Mouse (Mus musculus): Measurements from ENCODE around the gene Sec24a.
"Not testable (repeated sequence)": the region's sequence is repeated elsewhere in the genome, so short reads cannot be mapped to it uniquely, and the experiment has no call there.

The Sec24a gene

DNA sequence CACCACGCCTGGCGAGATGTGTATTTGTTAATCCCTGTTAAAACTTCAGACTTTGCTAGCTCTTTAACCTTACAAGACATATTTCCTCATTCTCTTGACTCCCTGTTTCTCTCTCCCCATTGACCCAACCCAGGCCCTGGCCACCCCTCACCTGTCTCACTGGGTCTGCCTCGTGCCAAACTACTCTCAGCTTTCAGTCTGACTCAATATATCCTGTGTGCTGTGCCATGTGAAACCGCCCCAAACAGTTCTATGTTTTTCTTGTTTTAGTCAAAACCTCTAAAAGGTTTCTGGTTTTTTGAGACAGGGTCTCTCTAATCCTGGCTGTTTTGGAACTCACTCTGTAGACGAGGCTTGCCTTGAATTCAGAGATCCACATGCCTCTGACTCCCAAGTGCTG is 2.2 kb downstream of the Sec24a start:
- intact Hi-C loops (cut with DNase I): no loop called here

DNA sequence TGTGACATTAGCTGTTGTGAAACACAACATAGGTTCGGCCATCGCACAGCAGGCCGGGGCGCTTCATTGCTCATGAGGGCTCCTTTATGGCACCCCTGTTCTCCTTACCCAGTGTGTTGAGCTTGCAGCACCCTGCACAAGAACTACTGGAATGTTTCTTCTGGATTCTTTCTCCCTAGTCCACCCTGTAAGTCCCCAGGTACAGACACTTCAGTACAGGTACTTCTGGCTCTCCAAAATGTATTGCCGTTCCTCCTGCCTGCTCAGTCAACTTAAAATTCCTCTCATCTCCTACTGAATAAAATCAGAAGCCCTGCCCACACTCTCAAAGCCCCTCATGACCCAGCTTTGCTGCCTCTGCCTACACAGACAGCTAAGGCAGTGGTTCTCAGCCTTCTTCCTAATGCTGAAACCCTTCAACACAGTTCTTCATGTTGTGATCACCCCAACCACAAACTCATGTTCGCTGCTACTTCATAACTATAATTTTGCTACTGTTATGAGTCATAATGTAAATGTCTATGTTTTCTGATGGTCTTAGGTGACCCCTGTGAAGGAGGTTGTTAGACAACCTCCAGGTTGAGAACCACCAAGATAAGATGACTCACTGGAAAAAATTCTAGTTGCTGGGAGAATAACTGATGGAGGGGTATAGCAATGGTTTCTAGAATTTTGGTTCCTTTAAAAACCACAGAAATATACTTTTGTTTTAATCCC is 3.3 kb downstream of the Sec24a start:
- intact Hi-C loops (cut with DNase I): no loop called here

DNA sequence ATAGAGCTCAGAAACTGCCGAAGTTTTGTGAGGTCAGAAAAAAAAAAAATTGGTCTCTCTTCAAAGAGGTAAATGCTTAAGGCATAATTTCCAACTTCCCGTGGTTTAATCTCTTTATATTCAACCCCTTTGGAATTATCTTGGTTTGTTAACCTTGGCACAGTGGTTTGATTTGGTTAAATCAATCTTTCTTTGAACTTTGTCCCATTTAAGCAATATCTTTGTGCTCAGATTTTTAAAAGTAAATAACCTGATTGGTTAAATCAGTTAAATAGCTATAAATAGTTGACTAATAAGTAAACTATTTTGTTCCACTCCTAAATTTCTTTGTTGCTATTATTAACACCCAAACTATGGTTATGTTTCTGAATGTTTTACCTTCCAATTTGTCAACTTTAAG is 4.2 kb downstream of the Sec24a start:
- intact Hi-C loops (cut with DNase I): no loop called here

DNA sequence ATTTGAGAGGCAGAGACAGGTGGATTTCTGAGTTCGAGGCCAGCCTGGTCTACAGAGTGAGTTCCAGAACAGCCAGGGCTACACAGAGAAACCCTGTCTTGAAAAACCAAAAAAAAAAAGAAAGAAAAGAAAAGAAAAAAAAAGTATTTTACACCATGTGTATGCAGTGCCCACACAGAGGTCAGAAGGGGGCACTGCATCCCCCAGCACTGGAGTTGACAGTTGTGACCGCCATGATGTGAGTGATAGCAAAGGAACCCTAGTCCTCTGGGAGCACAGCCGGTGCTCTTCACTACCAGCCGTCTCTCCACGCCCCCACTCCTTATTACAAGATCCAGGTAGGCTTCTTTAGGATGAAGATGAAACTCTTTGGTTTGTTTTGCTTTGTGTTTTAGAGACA is 5.2 kb downstream of the Sec24a start:
- intact Hi-C loops (cut with DNase I): not testable (repeated sequence)

DNA sequence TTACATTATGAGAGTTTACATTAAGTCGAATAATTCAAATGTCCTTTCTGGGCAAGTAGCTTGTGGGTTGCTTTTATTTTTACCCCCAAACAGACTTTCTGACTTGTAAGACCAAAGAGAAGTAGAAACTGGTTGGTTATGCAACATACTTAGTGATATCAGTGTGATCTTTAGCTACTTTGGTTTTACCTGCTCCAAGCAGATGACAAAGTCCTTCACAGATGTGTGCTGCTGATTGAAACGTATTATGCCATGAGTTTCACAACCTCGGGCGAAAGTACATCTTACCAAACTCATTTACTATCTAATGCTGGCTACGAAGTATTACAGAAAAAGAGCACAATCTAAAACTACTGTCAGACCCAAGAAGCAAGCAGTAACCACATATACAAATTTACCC is 5.8 kb downstream of the Sec24a start:
- intact Hi-C loops (cut with DNase I): no loop called here

DNA sequence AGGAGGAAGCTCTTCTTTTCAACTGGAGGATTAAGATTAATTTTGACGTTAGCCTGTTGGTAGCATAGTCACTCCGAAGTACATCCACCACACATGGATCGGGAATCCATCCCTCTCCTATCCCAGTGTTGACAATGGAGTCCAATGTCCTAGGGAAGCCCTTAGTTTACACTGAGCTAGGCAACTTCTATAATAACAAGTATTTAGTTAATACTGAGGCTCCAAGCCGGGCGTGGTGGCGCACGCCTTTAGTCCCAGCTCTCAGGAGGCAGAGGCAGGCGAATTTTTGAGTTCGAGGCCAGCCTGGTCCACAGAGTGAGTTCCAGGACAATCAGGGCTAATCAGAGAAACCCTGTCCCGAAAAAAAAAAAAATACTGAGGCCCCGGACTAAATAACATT is 6.4 kb downstream of the Sec24a start:
- intact Hi-C loops (cut with DNase I): no loop called here

DNA sequence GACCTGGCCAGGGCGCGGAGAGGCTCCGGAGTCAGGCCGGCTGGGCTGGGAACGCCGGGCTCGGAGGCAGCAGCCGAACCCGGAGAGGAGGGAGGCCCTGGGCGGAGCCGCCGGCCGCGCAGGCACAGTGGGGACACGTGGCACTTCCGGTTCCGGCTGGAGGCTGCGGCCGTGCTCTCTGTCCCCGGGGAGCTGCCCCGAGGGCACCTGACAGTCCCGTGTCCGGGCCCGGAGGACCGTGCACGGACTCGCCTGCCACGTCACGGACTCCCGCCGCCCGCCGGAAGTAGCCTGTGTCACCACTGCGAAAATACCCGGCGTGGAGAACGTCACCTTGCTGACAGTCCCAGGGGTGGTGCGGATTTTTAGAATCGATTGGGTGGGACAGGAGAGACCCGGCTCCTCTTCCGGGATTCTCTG is 7.1 kb downstream of the Sec24a start:
- intact Hi-C loops (cut with DNase I): no loop called here

DNA sequence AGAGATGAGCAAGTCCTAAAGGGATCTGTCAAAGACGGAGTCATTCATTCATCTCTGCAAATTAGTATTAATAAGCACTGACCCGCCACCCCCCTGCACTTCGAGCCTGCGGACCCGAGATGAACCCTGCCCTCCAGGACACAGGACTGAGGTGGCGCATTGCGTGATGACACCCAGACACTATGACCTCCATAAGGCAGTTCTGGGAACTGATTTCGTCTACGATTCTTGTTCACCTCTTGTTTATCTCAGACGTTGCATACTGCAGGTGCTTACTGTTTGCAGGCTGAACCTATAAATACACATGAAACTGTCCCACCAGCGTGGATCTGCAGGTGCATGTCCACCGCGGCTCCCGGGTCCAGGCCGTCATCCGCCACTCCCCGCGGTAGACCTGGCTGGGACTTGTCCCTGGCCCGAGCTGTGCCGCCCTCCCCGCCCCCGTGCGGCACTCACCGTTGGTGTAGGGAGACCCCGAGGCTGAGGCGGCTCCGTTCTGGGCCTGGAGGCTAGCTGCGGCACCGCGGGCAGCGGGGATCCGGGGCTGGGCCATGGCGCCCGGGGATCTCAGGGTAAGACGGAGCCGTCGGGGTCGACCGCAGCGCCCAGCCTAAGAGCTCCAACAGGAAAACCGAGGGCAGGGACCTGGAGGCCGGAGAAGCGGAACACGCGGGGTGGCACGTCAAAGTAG is 7.7 kb downstream of the Sec24a start:
- intact Hi-C loops (cut with DNase I): no loop called here

DNA sequence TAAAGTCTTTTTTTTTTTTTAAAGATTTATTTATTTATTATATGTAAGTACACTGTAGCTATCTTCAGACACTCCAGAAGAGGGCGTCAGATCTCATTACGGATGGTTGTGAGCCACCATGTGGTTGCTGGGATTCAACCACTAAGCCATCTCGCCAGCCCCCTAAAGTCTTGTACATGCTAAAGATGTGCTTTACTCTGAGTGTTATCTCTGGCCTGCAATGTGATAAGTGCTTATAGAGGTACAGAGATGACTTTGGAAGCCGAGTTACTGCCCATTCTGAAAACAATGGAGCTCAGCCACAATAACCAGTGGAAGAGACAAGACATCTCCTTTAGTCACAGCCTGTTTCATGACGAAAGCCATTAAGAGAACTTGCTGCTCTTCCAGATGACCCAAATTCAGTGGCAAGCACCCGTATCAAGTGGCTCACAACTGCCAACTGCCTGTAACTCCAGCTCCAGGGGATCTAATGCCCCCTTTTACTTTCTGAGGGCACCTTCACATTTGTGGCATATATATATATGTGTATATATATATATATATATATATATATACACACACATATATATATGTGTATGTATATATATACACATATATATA is 11.7 kb downstream of the Sec24a start:
- intact Hi-C loops (cut with DNase I): not testable (repeated sequence)

DNA sequence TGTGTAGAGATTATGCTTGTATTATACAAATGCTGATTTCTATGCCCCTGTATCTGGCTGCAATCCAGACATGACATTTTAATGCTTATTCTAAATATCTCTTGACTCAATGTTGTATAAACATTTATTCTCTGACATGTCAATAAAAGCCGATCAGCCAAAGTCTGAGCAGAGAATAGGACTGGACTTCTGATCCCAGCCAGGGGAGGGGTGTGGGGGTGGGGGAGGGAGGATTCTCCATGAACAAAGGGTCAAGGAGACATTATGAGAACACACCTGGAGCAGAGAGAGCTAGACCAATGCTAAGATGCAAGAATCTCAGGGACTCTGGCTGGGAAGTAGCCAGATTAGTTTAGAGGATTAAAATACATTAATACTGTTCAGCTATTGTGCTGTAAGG is 17.3 kb downstream of the Sec24a start:
- intact Hi-C loops (cut with DNase I): no loop called here

DNA sequence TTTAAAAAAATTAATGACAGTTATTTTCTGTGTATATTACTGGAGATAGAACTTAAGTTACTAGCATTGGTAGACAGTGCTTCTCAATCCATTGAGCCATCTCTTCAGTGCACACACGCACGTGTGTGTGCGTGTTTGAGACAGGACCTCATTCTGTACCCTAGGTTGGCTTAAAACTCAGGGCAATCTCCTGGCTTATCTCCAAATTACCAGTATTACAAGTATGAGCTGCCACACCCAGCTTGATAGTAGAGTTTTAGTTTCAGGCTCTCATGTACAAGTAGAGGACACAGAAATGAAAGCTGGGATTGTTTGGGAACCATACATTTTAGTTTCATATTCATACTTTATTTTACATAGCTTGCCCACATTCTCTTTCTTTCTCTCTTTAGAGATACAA is 22.7 kb downstream of the Sec24a start:
- intact Hi-C loops (cut with DNase I): loop anchor here (5.0 kb wide), 1 partner anchor 33 kb away; no protein-coding TSS in a partner anchor

DNA sequence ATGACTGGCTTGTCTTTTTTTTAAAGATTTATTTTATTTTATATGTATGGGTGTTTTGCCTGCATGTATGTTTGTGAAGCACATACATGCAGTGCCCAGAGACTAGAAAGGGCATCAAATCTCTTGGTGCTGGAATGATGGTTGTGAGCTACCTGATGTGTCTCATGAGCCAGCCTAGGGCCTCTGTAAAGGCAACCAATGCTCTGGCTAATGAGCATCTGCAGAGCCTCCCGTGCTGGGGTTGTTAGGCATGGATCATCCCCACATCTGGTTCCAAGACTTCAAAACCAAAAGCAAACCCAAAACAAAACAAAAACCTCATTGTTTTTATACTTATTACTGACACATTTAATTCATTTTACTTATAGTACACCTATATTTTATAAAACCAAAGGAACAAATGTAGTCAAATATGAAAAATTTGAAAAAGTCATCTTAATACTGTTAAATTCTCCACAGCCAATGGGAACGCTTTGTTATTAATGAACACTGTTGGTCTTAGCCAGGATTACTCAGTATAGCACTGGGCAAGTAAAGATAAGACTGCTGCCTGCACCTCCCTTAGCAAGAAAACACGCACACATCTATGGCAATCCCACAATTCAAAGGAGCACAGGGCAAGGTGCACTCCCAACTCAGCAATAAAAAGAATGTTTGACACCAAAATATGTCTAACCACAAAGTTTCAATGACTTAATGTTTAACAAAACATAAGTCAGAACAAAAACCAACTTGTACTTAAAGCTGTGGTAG is 24.6 kb downstream of the Sec24a start:
- intact Hi-C loops (cut with DNase I): no loop called here

DNA sequence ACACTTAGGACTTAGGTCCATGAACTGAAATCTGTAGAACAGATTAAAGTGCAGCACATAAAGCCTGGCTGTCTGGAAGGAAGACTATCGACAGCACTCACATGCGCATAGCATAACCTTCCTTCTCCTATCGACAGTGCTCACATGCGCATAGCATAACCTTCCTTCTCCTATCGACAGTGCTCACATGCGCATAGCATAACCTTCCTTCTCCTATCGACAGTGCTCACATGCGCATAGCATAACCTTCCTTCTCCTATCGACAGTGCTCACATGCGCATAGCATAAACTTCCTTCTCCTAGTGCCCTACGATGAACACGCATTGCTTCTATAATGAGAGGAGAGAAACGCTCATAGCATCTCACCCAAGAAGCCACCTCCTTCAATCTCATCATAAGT is 29.2 kb downstream of the Sec24a start:
- intact Hi-C loops (cut with DNase I): not testable (repeated sequence)

DNA sequence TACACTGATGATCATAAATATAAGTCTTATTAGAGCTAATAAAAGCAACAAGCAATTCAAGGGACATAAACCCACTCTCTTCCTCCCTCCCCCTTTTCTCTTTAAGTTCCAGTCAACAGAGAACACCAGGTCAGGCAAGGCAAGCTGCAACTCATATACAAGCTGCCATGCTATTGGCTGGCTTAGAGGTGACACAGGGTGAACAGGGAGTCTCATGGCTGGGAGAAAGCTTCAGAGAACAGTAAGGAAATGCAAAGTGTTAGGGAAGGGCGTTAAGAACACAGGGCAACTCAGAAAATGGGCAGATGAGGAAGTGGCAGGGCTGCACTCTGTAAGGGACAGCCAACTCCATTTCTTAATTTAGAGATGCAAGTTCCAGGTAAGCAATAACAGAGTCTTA is 30.6 kb downstream of the Sec24a start:
- intact Hi-C loops (cut with DNase I): no loop called here

DNA sequence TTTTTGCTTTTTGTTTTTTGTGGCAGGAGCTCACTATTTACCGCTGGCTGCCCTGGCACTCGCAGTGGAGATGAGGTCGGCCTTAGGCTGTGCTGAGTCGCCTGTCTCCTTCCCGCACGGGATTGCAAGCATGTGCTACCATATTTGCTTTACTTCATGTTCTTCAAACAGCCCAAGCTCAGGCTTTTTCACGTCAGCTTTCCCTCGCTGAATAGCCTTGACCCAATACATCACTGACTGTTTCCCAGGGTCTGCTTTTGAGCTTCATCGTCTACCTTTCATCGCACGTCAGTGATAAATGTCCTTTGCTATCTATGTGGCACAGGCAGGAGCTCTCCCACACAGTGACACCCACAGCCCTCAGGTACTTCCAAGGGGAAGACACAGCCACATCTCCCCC is 42.4 kb downstream of the Sec24a start:
- intact Hi-C loops (cut with DNase I): loop anchor here (10.0 kb wide), 1 partner anchor 64 kb away; no protein-coding TSS in a partner anchor

DNA sequence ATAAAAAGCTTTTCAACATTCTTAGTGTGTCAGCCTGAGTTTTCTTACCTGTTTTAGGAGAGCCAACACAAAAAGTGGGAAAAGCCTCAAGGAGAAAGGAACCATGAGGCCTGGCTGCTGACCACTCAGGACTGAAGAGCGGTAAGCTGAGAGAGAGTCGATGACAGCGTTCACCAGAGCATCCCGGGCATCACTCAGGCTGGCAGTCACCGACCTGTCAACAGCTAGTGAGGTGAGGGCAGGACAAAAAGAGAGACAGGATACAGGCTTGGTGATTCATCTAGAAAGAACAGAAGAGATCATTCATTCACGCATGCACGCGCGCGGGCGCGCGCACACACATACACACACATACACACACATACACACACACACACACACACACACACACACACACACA is 56.4 kb downstream of the Sec24a start:
- intact Hi-C loops (cut with DNase I): loop anchor here (5.0 kb wide), 1 partner anchor 35 kb away; no protein-coding TSS in a partner anchor

DNA sequence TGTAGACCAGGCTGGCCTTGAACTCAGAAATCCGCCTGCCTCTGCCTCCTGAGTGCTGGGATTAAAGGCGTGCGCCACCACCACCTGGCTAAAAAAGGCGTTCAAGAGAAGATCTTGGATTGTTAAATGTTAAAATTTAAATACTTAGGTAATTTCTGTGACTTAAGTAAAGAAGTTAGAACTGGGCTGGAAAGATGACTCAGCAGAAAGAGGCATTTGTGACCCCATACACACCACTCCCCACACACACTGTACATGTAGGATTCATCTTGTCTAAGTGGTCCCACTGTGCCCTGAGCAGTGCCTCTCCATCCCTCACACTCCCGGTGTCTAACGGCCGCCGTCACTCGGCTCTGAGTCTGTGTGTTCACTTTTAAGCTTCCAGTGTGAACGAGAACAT is 57.0 kb downstream of the Sec24a start:
- intact Hi-C loops (cut with DNase I): loop anchor here (5.0 kb wide), 1 partner anchor 36 kb away; no protein-coding TSS in a partner anchor

DNA sequence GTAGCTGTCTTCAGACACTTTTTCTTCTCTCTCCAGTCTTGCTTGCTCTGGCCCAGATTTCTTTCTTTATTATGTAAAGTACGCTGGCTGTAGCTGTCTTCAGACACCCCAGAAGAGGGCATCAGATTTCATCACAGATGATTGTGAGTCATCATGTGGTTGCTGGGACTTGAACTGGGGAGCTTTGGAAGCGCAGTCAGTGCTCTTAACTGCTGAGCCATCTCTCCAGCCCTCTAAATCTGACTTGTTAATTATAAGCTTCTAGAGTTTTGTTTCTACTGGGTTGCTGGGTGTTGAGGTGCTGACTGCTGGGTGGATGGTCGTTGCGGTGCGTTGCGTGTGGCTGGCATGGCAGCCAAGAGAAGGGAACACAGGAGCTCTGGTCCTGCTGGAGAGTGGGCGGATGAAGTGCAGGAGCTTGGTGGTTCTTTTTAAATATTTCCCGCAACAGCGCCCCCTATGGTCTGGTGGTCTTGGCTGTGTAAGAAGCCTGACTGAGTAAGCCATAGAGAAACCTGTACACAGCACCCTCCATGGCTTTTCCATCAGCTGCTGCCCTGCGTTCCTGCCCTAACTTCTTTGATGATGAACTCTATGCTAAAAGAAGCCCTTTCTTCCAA is 59.9 kb downstream of the Sec24a start:
- intact Hi-C loops (cut with DNase I): no loop called here

DNA sequence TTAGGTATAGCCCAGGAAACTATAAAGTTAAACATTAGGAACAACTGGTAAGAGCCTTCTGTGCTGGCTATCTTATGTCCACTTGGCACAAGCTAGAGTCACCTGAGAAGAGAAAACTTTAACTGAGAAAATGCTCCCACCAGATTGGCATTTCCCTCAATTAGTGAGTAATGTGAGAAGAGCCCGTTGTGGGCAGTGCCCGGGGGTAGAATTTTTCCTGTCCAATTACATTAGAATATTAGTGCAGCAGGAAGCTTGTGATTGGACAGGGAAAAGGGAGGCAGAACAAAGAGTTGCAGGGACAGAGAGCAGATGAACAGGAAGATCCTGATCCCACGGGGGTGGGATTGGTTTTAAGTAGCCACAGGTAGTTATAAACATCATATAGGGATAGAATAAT is 60.6 kb downstream of the Sec24a start:
- intact Hi-C loops (cut with DNase I): no loop called here

DNA sequence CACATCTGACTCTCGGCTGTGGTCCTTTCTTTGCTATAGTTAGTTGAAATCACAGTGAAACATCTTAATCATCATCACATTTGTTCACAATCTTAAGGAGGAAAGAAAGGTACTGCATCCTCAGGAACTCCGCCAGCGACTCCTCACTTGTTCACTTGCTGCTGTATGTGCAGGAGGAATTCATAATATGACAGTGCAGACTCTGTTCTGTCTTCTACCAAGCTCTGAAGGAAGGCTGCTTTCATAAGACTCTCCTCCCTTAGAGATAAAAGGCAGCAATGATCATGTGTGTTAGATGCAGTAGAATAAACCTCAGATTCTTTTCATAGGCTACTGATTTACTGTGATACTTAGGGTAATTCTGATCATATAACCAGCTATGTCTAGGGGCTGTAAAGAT is 68.5 kb downstream of the Sec24a start:
- intact Hi-C loops (cut with DNase I): no loop called here

DNA sequence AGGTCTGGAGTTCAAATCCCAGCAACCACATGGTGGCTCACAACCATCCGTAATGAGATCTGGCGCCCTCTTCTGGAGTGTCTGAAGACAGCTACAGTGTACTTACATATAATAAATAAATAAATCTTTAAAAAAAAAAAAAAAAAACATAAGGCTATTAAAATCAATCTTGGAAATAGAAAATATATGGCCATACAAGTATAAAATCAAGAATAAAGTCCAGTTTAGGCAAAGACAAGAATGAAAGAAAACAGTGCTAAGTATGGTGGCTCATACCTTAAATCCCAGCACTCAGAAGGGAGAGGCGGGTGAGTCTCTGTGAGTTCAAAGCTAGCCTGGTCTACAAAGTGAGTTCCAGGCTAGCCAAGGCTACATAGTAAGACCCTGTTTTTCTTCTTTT is 72.8 kb downstream of the Sec24a start:
- intact Hi-C loops (cut with DNase I): not testable (repeated sequence)
